In genomic region chr11:101446319-101446718, GRCm38 (mm10) we compare ENCODE assay signal across 1 mouse cellular context.
TF ChIP-seq lines count a peak whose summit lies in the region.

No protein-coding gene starts in this region.

TF ChIP-seq in MEL, 35 proteins besides CTCF, POLR2A, EP300 and RAD21:
- TF ChIP-seq ZMIZ1 (IDR thresholded peaks at IDR 0.05; ENCODE audit: low read depth, low read length) (peak; percentile 71), CHD1 (IDR thresholded peaks at IDR 0.05; ENCODE audit: low read depth, low read length) (no peak), UBTF (IDR thresholded peaks at IDR 0.05; ENCODE audit: borderline replicate concordance, insufficient read depth, low read depth, low read length) (no peak), MXI1 (IDR thresholded peaks at IDR 0.05; ENCODE audit: low read depth, low read length) (peak; percentile 28; the same call in 1 of the 2 replicates), NELFE (IDR thresholded peaks at IDR 0.05; ENCODE audit: low read depth, low read length) (0 out of 2 replicates have a peak, but pooled peaks have one; percentile 3), ETS1 (IDR thresholded peaks at IDR 0.05; ENCODE audit: low read depth, low read length) (no peak), SMC3 (IDR thresholded peaks at IDR 0.05; ENCODE audit: low read depth, low read length) (peak; percentile 9), MYB (IDR thresholded peaks at IDR 0.05; ENCODE audit: low read depth, low read length) (peak; percentile 11; the same call in 1 of the 2 replicates), BHLHE40 (IDR thresholded peaks at IDR 0.05; ENCODE audit: borderline replicate concordance, low read depth, low read length) (no peak), MYC (IDR thresholded peaks at IDR 0.05; ENCODE audit: low read depth, low read length) (peak; percentile 74; the same call in 1 of the 2 replicates), POLR2AphosphoS2 (IDR thresholded peaks at IDR 0.05; ENCODE audit: low read length) (peak; percentile 98), CHD2 (IDR thresholded peaks at IDR 0.05; ENCODE audit: low read length) (0 out of 2 replicates have a peak, but pooled peaks have one; percentile 27)
